Mouse (Mus musculus) mouse embryonic stem cell (cell line): ENCODE data around the gene Sema7a.

ENCODE experiments used
- in situ Hi-C, 2 experiments: fragments of 300-500 bp; cut with MboI; formaldehyde crosslinking; loops; 1 replicate in 1 of 2; 3 replicates in 1 of 2; pipeline ENCODE4 v1.14.3; 2019 to 2020; ENCODE audit warnings: low sequenced_read_pairs in 2 of 2, low pct_unique_long_range_greater_than_20kb in 1 of 2, mixed read lengths in 1 of 2; ENCODE audit not compliant: unreplicated experiment in 1 of 2

The Sema7a gene

DNA sequence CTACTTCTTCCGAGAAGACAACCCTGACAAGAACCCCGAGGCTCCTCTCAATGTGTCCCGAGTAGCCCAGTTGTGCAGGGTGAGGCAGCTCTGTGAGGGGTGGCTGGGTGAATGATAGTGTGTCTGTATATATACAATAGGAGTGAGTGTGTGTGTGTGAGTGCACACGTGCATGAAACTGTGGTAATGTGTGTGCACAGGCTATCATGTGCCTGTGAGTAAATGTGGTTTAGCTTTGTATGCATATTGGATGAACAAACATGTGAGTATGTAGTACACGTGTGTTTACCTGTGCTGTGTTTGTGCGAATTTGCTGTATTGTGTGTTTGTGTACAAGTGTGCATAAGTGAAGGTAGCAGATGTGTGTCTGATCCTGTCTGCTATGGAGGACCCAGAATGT, 15.9 kb downstream of the Sema7a start:
- in situ Hi-C loops, result no loop called here

DNA sequence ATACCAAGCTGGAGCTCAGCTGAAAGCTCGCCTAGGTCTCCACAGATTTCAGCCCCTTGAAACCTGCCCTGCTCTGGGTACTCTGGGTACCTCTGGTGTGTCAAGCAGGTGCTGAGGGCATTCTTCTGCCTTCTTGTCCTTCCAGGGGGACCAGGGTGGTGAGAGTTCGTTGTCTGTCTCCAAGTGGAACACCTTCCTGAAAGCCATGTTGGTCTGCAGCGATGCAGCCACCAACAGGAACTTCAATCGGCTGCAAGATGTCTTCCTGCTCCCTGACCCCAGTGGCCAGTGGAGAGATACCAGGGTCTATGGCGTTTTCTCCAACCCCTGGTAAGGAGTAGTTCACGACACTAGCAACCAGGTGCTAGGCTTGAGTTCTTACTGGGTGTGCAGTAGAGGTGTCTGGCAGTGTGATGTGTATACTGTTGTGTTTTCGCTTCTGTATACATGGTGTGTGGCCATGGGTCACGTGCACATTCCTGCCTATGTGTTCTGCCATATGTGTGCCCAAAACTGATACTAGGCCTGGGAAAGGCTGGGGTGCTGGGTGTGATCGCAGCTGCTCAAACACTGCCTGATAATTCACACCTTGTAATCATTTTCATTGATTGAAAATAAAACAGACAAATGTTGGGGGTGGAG, 16.4 kb downstream of the Sema7a start:
- in situ Hi-C loops, result no loop called here

DNA sequence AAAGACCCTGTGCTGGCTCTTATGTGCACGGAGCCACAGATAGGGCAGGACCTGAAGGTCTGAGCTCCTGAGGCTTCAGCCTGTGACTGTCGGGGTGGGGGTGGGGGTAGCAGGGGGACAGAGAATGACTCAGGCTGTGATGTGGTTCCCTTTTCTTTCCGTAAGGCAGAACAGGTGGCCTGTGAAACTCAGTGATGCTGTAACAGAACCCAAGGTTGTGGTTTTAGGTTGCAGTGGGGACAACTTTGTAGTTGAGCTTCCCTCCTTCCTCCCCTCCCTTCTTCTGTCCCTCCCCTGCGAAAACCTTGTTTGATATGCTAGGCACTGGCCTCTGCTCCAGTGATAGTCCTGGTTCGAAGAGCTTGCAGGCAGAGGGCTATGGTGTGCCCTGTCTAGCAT, 16.9 kb downstream of the Sema7a start:
- in situ Hi-C loops, result no loop called here

DNA sequence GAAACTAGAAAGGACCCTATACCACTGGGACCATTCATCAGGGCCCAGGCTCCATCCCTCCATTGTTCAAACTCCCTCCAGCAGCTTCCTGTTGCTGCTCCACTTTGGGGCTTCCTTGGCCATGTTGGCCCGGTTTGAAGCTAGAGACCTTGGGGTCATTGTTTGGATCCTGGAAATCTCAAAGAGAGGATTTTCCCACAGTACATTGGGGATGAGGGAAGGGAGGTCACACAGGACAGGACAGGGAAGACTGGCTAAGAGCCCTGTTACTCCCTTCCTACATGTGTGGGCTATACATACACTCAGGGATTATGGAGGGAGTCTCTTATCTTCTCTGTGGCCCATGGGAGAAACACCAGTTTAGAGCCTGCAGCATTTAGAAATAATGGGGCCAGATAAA, 18.7 kb downstream of the Sema7a start:
- in situ Hi-C loops, result no loop called here

DNA sequence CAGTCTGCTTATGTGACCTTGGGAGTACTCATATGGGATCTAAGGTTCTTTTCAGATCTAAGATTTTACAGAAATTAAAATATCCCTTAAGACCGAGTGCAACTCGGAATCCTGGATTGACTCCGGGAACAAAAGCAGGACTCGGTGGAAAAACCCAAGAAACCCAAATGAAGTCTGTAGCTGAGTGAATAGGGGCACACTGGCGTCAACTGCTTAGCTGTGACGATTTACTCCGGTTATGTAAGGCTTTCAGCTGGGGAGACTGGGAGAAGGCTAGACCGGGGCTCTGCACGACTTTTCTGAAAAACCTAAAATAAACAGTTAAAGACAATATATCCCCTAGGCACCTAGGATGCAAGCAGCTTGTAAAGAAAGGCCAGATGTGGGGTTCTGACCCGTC, 19.5 kb downstream of the Sema7a start:
- in situ Hi-C loops, result no loop called here

DNA sequence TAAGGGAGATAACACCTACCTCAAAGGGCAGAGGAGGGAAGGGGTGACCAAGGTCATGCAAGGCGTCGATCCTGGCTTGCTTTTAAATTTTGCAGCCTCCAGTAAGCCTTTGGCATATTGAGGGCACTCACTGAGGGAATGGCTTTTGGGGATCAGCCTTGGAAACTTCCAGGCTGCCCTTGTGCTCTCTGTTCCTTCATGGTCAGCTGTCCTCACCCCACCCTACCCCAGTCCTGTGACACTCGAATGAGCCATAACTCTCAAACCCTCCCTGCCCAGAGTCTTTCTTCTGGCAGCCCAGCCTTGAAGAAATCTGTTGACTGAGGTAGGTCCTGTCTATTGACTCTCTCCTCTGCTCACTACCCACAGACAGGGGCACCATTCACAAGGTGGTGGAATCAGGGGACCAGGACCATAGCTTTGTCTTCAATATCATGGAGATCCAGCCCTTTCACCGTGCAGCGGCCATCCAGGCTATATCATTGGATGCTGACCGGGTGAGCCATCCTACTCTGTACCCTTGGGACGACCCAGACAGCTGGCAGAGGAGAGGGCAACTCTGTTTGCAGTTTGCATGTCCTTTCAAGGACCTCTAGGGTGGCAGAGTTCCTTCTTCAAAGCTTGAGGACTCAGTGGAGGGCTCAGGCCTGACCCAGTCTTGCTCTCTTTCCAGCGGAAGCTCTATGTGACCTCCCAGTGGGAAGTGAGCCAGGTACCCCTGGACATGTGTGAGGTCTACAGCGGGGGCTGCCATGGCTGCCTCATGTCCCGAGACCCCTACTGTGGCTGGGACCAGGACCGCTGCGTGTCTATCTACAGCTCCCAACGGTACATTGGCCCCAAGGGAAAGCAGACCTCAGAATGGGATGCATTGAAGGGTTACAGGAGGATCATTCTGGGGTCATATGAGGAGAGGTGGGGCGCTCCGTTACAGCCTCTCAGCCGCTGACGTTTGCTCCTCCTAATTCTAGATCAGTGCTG, 20.3 kb downstream of the Sema7a start:
- in situ Hi-C loops, result no loop called here

DNA sequence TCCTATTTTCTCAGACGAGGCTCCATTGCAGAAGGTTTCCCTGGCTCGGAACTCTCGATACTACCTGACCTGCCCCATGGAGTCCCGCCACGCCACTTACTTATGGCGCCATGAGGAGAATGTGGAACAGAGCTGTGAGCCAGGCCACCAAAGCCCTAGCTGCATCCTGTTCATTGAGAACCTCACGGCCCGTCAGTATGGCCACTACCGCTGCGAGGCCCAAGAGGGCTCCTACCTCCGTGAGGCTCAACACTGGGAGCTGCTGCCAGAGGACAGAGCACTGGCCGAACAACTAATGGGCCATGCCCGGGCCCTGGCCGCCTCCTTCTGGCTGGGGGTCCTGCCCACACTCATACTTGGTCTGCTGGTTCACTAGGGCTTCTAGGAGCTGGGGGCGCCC, 21.3 kb downstream of the Sema7a start:
- in situ Hi-C loops, result no loop called here

DNA sequence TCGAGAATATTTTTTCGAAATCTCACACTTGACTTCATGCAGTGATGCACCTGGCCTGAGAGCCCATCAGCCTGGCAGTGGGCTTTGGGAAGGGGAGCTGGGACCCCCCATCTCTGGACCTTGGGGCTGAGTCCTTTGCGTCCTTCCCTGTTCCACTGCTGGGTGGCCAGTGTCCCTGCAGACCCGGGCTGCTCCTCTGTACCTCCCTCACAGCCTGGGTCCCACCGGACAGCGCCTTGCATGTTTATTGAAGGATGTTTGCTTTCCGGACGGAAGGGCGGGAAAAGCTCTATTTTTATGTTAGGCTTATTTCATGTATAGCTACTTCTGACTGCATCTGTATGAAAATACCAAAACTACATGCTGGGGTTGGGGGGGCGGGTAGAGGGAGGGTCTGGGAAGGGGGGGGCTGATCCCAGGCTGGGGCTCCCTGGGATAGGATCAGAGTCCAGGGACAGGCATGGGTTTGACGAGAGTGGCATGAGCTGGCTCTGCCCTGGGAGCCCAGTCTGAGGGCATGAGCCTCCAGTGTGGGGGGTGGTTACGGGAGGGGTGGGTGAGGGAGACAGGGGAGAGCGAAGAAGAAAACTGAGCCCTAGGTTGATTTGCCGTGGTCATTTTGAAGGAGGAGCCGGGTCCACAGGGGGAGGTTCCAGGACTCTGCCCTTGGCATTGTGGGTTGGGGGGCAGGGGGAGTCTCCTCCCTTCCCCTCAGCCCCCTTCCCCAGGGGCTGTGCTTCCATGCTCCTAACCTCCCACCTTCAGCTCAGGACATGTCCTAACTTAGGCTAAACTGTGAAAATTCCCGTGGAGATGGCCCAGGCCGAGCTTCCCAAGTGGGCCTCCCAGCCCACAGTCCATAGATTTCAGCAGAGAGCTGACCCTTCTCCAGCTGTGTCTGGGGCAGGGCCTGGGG, 22.2 kb downstream of the Sema7a start:
- in situ Hi-C loops, result no loop called here

DNA sequence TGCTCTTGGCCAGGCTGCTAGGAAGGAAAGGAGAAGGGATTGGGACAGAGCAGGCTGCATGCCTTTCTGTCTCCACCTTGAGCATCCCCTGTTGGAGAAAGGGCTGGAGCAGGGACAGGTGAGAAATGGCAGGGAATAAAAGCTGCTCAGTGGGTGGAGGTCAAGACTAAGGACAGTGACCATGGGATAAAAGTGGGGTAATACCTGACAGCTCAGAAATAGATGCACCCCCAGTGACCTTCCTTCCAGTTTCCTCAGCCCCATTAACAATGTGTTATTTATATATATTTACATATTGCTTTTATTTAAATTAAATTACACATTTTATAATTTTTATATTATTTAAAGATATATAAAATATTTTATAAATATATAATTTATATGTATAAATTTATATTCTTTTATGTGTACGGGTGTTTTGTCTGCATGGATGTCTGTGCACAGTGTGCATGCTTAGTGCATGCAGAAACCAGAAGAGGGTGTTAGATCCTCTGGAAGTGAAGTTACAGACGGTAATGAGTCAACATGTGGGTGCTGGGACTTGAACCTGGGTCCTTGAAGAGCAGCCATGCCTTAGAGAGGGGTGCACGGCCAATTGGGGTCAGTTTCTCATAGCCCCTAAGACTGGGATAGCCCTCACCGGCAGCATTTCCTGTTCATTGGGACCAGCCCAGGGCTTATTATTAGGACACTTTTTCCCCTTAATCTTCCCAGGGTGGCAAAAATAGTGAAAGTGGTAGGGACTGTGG, 23.5 kb downstream of the Sema7a start:
- in situ Hi-C loops, result no loop called here

DNA sequence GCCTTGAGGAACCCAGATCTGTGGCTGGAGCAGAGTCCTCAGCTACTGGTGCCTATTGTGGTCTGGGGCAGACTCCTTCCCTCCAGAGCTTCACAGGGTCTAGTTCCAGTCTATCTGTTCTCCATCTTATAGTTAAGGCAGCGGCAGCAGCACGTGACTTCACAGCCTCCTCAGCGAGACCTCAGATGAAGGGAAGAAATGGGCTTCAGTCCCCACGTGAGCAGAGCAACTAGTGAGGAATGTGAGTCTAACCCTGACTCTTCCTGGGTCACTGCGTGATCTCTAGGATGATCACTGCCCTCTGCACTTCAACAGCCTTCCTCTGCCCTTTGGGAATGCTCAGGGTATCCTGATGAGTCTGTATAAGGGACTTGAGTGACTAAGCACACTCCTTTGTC, 24.1 kb downstream of the Sema7a start:
- in situ Hi-C loops, result no loop called here

DNA sequence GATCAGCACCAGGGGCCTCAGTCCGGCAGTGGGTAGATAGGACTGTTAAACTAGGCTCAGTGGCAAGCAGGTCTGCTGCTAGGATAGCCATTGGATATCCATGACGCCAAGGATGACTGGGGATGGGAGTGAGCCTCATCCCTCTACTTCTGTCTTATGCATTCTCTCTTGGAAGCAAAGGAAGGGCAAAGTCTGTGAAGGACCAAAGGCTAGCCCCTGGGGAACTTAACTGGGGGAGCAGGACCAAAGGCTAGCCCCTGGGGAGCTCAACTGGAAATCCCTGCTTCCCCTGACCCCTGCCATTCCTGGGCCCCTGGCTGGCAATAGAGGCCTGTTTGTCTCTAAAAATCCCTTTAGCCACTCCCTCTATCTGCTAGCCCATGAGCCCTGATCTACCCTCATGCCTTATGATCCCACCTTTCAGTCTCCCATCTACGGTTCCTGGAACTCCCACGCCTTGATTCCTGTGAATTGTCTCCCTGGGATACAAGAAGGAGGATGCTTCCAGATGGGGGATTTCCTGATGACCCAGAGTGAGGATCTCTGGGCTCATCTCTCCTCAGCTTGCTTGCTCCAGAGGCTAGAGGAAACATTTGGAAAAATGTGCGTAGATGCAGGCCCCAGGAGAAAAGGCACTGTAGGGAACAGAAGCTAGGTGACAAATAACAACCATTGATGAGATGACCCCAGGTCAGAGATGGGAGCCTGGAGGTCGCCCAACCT, 24.8 kb downstream of the Sema7a start:
- in situ Hi-C loops, result no loop called here

DNA sequence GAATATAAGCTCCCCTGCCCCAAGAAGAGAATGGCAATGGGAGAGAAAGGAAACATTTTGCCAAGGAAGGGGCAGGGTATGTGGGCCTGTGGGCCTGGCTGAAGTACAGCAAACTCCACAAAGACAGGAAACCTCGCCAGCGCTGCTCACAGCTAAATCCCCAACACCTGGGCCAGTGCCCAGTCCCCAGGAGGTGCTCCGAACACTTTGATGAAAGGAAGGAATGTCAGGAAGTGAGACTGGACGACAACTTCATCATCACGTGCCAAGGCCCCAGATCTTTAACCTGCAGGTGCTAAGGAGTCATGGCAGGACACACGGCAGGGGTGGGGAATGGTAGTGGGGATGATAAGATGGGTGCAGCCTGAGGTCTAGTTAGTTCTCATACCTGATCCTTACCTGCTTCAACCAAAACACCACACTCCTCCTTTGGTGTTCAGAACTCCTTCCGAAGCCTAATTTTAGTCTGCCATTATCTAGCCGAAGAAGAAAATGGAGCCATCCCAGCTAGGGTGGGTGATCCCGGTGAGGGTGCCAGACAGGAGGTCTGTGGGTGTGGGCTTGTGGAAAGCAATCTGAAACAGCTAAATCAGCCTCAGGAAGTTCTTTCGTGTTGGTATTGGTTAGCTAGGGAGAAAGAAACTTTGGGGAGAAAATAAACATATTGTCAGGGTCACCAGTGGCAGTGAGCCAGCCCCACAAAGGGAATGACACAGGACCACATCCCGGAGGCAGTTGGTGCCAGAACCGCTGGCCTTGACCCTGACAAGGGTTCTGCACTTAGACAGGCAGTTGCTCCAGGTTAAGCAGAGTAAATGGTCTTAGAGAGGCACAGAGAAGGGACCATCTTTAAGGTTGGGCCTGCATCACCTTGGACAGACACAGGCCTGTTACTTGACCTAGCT, 25.6 kb downstream of the Sema7a start:
- in situ Hi-C loops, result no loop called here

DNA sequence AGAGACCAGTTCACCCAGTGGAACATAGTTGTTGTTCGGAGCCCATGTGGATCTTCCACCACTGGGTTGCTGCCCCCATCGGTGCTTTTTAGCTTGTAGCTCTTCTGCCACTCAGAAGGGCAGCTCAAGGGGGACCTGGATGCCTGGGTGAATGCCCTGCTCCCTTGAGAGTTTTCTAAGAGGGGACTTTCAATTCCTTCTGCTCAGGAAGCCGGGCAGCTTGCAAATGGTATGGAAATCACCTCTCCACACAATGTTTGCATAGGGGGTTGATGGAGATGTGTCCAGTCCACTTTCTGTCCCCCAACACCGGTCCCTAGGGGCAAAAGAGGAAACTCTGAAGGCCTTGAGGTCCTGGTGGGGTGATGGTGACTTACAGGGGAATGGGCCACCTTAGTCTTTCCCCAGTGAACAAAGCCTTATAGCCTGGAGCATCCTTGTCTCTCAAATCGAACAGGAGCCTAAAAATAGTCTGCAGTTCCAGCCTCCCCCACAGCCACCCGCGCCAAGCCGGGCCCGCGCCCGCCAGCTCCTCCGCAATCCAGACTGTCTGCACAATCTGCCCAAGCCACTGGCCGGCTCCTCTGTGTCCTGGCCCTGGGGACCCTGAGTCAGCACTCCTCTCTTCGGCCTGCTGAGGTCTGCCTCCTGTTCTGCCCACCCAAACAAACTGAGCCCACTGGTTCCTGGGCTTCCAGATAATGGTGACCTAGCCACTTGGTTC, 27.5 kb downstream of the Sema7a start:
- in situ Hi-C loops, result no loop called here

DNA sequence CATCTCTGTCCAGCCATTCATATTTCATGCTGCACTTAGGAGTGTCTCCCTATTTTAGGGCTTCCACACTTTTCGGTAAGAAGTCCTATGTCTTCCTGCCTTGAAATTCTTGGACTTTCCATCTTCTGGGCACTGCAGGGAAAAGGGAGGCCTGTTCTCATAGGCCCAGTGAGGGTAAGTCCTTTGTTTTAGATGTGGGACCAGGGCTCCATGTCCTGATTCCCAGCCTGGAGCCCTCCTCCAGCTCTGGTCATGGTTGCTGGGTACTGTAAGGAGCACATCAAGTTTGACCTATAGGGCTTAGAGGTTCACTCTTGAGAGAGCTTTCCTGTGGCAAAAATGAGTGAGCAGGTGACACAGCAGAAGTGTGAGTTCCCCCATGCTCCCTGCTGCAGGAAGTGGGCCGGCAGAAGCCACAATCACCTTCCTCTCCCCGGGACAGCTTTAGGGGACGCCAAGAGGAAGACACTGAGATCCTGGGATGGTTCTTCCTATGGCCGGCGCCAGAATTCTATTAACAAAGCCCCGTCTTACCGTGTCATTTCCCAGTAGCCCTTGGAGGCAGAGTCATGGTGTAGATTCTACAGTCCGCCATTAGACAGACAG, 28.4 kb downstream of the Sema7a start:
- in situ Hi-C loops, result no loop called here

DNA sequence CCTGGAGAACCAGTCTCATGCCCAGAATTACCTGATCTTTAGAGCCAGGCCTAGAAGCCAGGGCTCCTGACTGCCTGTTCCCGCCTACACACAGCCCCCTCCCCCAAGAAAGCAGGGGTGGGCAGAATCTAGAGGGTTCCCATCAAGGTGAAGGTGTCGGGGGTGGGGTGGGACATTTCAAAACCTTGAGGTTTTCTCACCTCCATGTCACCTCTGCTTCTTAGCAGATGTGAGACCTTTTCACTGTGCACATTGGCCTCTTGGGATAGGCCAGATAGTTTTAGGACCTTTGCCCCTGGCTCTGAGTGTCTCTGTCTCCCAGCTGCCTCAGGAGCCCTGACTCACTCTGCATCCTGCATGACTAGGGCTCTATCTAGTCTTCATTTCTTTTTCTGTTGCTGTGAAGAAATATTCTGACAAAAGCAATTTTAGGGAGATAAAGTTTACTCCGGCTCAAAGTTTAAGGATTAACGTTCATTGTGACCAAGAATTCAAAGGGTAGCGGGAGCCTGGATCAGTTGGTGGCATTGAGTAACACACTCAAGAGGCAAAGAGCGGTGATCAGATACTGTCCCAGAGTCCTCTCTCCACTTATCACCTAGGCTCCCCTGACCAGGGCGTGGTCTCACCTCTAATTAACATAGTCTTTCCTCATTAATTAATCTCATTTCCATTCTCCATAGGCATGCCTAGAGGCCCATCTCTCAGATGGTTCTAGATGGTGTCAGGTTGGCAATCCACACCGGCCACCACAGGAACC, 29.1 kb downstream of the Sema7a start:
- in situ Hi-C loops, result no loop called here
